Mouse (Mus musculus): ENCODE measurements around the gene Zfp202.
A peak's percentile ranks its signal among the peaks of the same experiment; 100 is the strongest.

Zfp202 gene

DNA sequence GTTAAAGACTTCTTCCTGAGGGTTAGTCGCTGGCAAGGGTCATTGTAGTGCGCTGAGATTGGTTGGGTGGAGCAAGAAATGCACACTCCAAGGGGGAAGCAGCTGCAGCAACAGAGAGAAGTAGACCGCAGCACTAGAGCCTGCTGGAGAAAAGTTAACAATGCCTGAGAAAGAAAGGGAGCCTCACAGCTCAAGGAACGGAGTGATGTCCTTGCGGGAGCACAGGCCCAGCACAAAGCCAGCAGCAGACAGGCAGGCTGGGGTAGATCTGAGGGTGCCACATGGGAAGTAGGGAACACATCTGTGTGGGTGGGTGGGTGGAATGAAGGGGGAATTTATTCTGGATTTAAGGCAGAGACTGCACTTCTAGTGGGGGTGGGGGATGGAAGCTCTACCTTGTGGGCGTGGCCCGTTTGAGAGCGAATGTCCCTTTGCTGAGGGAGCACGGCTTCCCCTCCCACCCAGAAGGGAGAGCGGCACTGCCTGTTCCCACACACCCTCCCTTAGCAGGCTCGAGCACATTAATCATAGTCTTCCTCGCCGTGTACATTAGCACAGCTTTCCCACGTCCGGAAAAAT lies 49.2 kb downstream of the Zfp202 start:
- peak; percentile 25 to 51 for DNase-seq

DNA sequence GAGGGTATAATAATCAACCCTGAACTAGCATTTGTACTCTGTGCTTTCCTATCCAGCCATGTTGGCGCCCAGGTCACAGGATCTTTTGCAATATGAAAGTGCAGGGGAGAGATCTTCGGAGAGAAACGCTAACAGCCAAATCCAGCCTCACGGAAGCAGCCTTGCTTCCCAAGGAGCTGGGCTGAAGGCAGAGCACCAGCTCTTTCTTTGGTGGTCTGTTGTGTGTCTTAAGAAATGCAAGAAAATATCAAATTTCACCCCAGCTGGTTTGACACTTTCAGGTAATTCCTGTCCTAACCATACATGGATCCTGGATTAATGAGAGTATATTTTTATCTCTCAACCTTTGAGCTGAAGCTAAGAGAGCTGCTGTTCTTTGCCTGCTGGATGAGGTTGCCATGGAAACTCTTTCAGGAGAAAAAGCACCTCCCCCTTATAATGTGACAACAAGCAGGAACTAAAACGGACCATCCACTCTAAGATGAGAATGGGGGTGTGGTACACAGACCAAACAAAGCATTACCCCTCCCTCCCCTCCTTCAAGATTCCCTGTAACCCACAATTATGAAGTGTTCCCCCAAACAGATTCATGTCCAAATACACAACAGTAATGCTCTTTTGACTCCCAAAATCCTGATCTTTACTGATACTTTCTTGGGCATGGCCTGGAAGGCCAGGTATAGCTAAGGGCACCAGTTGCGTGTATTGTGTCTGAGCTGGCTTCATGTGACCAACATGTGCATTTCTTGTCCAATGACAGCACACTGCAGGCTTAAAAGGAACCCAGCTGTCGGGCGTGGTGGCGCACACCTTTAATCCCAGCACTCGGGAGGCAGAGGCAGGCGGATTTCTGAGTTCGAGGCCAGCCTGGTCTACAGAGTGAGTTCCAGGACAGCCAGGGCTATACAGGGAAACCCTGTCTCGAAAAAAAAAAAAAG lies 50.1 kb downstream of the Zfp202 start:
- DNase-seq = peak; percentile 20 to 24

DNA sequence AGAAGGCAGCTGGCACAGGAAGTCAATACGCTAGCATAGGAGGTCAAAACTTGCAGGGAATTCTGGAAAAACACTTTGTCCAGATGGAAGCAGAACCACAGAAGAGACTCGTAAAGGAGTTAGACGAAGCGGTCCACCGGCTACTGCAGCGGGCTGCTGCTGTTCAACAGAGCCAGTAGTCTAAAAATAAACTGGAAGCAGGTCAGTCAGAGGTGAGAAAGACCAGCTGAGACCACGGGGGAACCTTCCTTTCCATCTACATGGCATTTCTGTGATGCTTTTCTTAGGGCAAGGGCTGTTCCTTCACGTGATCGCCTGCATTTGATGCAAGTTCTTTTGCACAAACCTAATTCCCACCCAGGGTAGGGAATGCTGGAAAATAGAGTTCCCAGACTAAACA lies 53.4 kb downstream of the Zfp202 start:
- no peak for DNase-seq

DNA sequence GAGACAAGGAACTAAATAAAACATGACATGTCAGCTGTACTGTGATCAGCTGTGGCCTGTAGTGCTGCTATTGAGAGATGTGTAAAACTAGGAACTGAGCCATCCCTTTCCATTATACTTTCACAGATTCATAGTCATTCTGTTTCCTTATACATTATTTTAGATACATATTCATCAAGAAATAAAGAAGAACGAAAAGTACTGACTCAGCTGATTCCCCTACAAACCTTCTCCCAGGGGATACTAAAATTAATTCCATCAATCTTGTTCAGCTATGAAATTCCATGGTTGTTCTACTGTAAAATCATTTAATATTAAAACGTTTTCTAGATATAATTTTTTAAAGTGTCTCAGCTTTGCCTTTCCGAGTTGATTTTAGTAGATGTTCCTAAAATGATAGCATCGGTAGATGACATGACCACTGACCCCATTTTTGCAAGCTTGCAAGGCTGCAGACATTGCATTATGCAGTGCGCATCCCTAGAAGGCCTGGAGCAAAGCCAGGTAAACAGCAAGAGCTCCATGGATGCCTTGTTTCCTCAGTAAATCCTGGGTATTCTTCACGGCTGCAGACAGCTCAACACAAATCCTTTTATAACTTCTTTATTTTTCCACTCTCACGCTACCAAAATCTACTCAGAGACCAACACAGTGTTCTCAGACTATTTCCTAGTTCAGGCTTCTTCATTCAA lies 54.0 kb downstream of the Zfp202 start:
- DNase-seq = peak; percentile 26 to 59

DNA sequence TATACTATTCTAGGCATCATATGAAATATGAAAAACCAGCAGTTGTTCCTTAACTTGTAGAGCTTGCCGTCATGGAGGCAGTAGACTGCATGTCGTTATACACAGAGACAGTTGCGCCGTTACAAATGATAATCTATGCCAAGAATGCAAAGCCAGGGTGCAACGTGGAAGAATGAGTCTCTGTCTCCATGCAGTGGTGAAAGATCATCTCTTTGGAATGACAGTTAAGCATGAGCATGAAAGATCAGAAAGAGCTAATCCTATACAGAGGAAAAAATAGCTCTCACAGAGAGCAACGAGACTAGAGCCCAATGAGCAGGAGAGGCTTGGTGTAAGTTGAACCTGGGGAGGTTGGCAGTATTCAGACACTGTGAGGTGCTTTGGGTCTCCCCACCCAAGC lies 54.6 kb downstream of the Zfp202 start:
- DNase-seq = no peak

DNA sequence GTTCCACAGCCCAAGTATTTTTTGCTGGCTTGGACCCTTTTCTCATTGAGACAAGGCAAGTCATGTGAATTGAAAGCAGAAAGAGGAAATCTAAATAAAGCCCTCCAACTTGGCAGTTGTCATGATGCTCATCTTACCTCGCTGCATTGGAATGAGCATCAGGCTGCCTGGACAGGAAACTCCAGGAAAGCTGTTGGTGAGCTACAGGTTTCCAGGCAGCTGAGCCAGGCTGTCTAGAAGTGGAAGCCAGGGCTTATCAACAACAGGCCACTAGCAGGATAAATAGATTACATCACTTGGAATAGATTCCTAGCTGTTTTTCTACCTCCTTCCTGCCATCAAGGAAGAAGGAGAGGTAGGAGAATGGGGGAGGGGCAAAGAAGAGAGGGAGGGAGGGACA lies 57.0 kb downstream of the Zfp202 start:
- no peak for DNase-seq

DNA sequence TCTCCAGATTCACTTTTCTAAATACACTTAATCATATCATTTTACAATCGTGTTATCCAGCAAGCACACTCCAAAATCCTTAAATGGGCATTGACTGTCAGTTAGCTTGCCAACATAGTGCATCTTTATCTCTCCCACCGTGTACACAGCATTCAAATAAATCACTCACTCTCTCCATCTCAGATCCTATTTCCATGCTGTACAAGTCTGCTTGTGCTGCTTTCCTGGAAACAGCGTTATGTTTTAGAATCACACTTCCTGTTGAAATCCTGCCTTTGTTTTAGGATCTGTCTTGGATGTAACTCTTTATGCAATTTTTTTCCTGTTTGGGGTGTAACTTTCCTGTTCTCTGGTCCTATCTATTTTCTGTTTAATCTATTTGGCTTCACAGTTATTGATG lies 60.3 kb downstream of the Zfp202 start:
- no peak for DNase-seq

Measured in cerebellum, postnatal 25 days (tissue).